Mouse (Mus musculus) limb, embryonic 14.5 days (tissue): ENCODE results near the gene Hltf. TPM values are rescaled to one million over a fixed set of nuclear protein-coding genes. Genes with fewer than 3 reads are reported as not detected.

Experiments
- ATAC-seq: fragments of 200-750 bp; cut with Nextera tagmentation; 2 replicates; pipeline ENCODE4 v1.8.0; 2017; ENCODE audit warnings: low read depth, moderate number of reproducible peaks, moderate TSS enrichment; ENCODE audit not compliant: low FRiP score
- DNase-seq: peaks from one replicate; pipeline ENCODE4 v3.0.0-alpha.2; 2015; ENCODE audit warnings: low spot score
- H3K27ac ChIP-seq: fragments of 300-500 bp; sonication (generic); replicated peaks from 2 replicates; pipeline ENCODE4 v1.5.1; 2014; ENCODE audit warnings: low read depth, mild to moderate bottlenecking, low read length, moderate library complexity, mixed read lengths
- H3K27me3 ChIP-seq: fragments of 300-500 bp; sonication (generic); 2 replicates; pipeline ENCODE4 v1.6.1; 2014; ENCODE audit warnings: low read length, mixed read lengths; ENCODE audit not compliant: control insufficient read depth, insufficient read depth
- H3K36me3 ChIP-seq: fragments of 300-500 bp; sonication (generic); 2 replicates; pipeline ENCODE4 v1.6.1; 2014; ENCODE audit warnings: mild to moderate bottlenecking, low read length, moderate library complexity, mixed read lengths; ENCODE audit not compliant: control insufficient read depth, insufficient read depth
- H3K4me1 ChIP-seq: fragments of 300-500 bp; sonication (generic); 2 replicates; pipeline ENCODE4 v1.6.1; 2014; ENCODE audit warnings: antibody characterized with exemption, low read length, mixed read lengths; ENCODE audit not compliant: control insufficient read depth, insufficient read depth
- H3K4me2 ChIP-seq: fragments of 300-500 bp; sonication (generic); replicated peaks from 2 replicates; pipeline ENCODE4 v1.6.1; 2014; ENCODE audit warnings: low read depth, mild to moderate bottlenecking, low read length, moderate library complexity; ENCODE audit not compliant: severe bottlenecking
- H3K4me3 ChIP-seq: fragments of 300-500 bp; sonication (generic); replicated peaks from 2 replicates; pipeline ENCODE4 v1.5.1; 2014; ENCODE audit warnings: low read length
- H3K9ac ChIP-seq: fragments of 300-500 bp; sonication (generic); 2 replicates; pipeline ENCODE4 v1.6.1; 2014; ENCODE audit warnings: mild to moderate bottlenecking, low read depth, low read length, moderate library complexity; ENCODE audit not compliant: severe bottlenecking
- H3K9me3 ChIP-seq: fragments of 300-500 bp; sonication (generic); 2 replicates; pipeline ENCODE4 v1.6.1; 2016; ENCODE audit warnings: low read length; ENCODE audit not compliant: control insufficient read depth
- POLR2A ChIP-seq: fragments of 200-500 bp; IDR thresholded peaks from 2 replicates; pipeline ENCODE4 v1.8.0; 2012; ENCODE audit warnings: inconsistent platforms, mild to moderate bottlenecking, moderate library complexity, borderline replicate concordance; ENCODE audit not compliant: insufficient read depth, insufficient read length; ENCODE audit errors: extremely low read depth
- WGBS: fragments of 180-500 bp; shearing (Covaris S2); extraction: QIAGEN DNeasy Blood & Tissue Kit; methylation state at CpG from one replicate; pipeline ENCODE4 v1.1.7; 2014; 5-methylcytosine and 5-hydroxymethylcytosine counted together
- polyA plus RNA-seq, 2 experiments: library from polyadenylated mRNA; depleted of rRNA in 1 of 2; stranded (reverse) in 1 of 2; unstranded in 1 of 2; fragments of >200 nt; fragmentation: Nextera tagmentation in 1 of 2; extraction: Ambion mirVana in 1 of 2; gene quantifications; 2 replicates each; pipeline versions ENCODE4 v1.2.1 to v1.2.3; 2012 to 2014

The Hltf gene
- polyA plus RNA-seq, 2 experiments = 13.0 to 18.5 TPM

- H3K4me1 ChIP-seq = no peaks in the 10 kb centered on the region
- H3K9me3 ChIP-seq = no peaks in the 10 kb centered on the region
- no peaks in the 10 kb centered on the region for H3K36me3 ChIP-seq
- ATAC-seq (no peak), DNase-seq (no peak)
- no peak overlapping the region for H3K4me3 ChIP-seq
- no peak overlapping the region for H3K9ac ChIP-seq
- no peak overlapping the region for H3K27ac ChIP-seq
- H3K4me2 ChIP-seq = no peak overlapping the region
- 73% methylated on average over 1 of the region's 1 CpGs for WGBS
- no peaks in the 10 kb centered on the region for H3K27me3 ChIP-seq
- no peak for TF ChIP-seq POLR2A
Measured at GRCm38 (mm10) chr3:20133745-20134144, 76.1 kb downstream of the Hltf start.

- no peak overlapping the region for H3K4me3 ChIP-seq
- 82% methylated on average over 3 of the region's 3 CpGs for WGBS
- TF ChIP-seq POLR2A = no peak
- H3K27me3 ChIP-seq = no peaks in the 10 kb centered on the region
- H3K4me2 ChIP-seq = no peak overlapping the region
- H3K9ac ChIP-seq = no peak overlapping the region
- no peak for ATAC-seq
- H3K9me3 ChIP-seq = no peaks in the 10 kb centered on the region
- no peaks in the 10 kb centered on the region for H3K36me3 ChIP-seq
- no peak for DNase-seq
- H3K4me1 ChIP-seq = no peaks in the 10 kb centered on the region
- H3K27ac ChIP-seq = no peak overlapping the region
Measured at GRCm38 (mm10) chr3:20134545-20134944, 76.9 kb downstream of the Hltf start.

GRCm38 (mm10) chr3:20136868-20137581 is 79.4 kb downstream of the Hltf start:
- WGBS = 90% methylated on average over 9 of the region's 9 CpGs
- H3K27me3 ChIP-seq = no peaks in the 10 kb centered on the region

DNA sequence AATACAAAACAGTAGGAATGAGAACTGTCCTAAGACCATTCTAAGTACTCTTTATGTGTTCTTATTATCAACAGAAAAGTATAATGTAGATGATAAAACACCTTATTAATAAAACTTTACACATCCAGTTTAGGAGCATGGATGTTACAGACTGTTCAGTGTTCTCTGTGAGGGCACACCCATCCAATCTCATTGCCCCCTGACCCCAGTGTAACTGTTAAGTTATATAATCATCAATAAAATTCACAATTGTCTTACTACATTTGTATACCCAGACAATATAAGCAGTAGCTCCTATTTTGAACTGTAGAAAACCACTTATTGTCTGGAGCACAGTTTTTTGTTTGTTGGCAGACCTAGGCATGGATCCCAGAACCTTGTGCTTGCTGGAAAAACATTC is 83.6 kb downstream of the Hltf start:
- TF ChIP-seq POLR2A = no peak
- H3K4me2 ChIP-seq = no peak overlapping the region
- H3K4me3 ChIP-seq = no peak overlapping the region
- no peak for DNase-seq
- no peaks in the 10 kb centered on the region; the same call in 1 of the 2 replicates for H3K4me1 ChIP-seq
- H3K36me3 ChIP-seq = no peaks in the 10 kb centered on the region
- no peaks in the 10 kb centered on the region for H3K9me3 ChIP-seq
- no peak overlapping the region for H3K27ac ChIP-seq
- H3K9ac ChIP-seq = no peak overlapping the region
- no peaks in the 10 kb centered on the region for H3K27me3 ChIP-seq
- no peak for ATAC-seq

More at GRCm38 (mm10) chr3:20136868-20137581, 79.4 kb downstream of the Hltf start:
- Histone ChIP-seq H3K4me3 (no peak overlapping the region), H3K4me2 (no peak overlapping the region), H3K27ac (no peak overlapping the region), H3K9ac (no peak overlapping the region), H3K4me1 (no peaks in the 10 kb centered on the region; the same call in 1 of the 2 replicates), H3K36me3 (no peaks in the 10 kb centered on the region), H3K9me3 (no peaks in the 10 kb centered on the region)
- TF ChIP-seq POLR2A = no peak
- DNase-seq = no peak
- ATAC-seq = no peak

- DNase-seq = no peak
- 50% methylated on average over 1 of the region's 1 CpGs for WGBS
- H3K4me1 ChIP-seq = no peaks in the 10 kb centered on the region; the same call in 1 of the 2 replicates
Measured at GRCm38 (mm10) chr3:20141679-20142078, 84.1 kb downstream of the Hltf start.

More at GRCm38 (mm10) chr3:20141679-20142078, 84.1 kb downstream of the Hltf start:
- Histone ChIP-seq H3K9me3 (no peaks in the 10 kb centered on the region), H3K9ac (no peak overlapping the region), H3K27ac (no peak overlapping the region), H3K4me2 (no peak overlapping the region), H3K27me3 (no peaks in the 10 kb centered on the region), H3K36me3 (no peaks in the 10 kb centered on the region), H3K4me3 (no peak overlapping the region)
- TF ChIP-seq POLR2A = no peak
- no peak for ATAC-seq
